Mouse (Mus musculus) heart, embryonic 16.5 days (tissue): ENCODE data around the gene Slc25a4. TPM values are rescaled to one million over a fixed set of nuclear protein-coding genes. Genes with fewer than 3 reads are reported as not detected.
"Not testable (repeated sequence)": the region's sequence is repeated elsewhere in the genome, so short reads cannot be mapped to it uniquely, and the experiment has no call there.

Experiments used
- ATAC-seq: fragments of 200-750 bp; cut with Nextera tagmentation; replicated peaks from 2 replicates; pipeline ENCODE4 v1.8.0; 2017; ENCODE audit warnings: moderate number of reproducible peaks; ENCODE audit not compliant: insufficient read depth, low FRiP score; ENCODE audit errors: extremely low read depth
- H3K27ac ChIP-seq: fragments of 300-500 bp; sonication (generic); 2 replicates; pipeline ENCODE4 v1.5.1; 2014; ENCODE audit warnings: mild to moderate bottlenecking, low read length, control low read depth, moderate library complexity
- H3K27me3 ChIP-seq: fragments of 300-500 bp; sonication (generic); 2 replicates; pipeline ENCODE4 v1.6.1; 2014; ENCODE audit warnings: low read length, mixed read lengths; ENCODE audit not compliant: control insufficient read depth, insufficient read depth
- H3K36me3 ChIP-seq: fragments of 300-500 bp; sonication (generic); 2 replicates; pipeline ENCODE4 v1.6.1; 2014; ENCODE audit not compliant: control insufficient read depth, insufficient read depth
- H3K4me1 ChIP-seq: fragments of 300-500 bp; sonication (generic); 2 replicates; pipeline ENCODE4 v1.6.1; 2014; ENCODE audit warnings: low read length, mixed read lengths; ENCODE audit not compliant: control insufficient read depth, insufficient read depth
- H3K4me2 ChIP-seq: fragments of 300-500 bp; sonication (generic); 2 replicates; pipeline ENCODE4 v1.6.1; 2014; ENCODE audit warnings: low read depth, mild to moderate bottlenecking, control low read depth, low read length
- H3K4me3 ChIP-seq: fragments of 300-500 bp; sonication (generic); 2 replicates; pipeline ENCODE4 v1.5.1; 2014; ENCODE audit warnings: mild to moderate bottlenecking, control low read depth, low read length
- H3K9ac ChIP-seq: fragments of 300-500 bp; sonication (generic); 2 replicates; pipeline ENCODE4 v1.6.1; 2014; ENCODE audit warnings: low read length, control low read depth
- H3K9me3 ChIP-seq: fragments of 300-500 bp; sonication (generic); replicated peaks from 2 replicates; pipeline ENCODE4 v1.6.1; 2016; ENCODE audit warnings: low read length; ENCODE audit not compliant: control insufficient read depth
- WGBS: fragments of 180-500 bp; shearing (Covaris S2); extraction: QIAGEN DNeasy Blood & Tissue Kit; methylation state at CpG from one replicate; pipeline ENCODE4 v1.1.7; 2014; 5-methylcytosine and 5-hydroxymethylcytosine counted together
- polyA plus RNA-seq: library from polyadenylated mRNA; unstranded; fragments of >200 nt; fragmentation: Nextera tagmentation; extraction: Ambion mirVana; gene quantifications from 2 replicates; pipeline ENCODE4 v1.2.1, GENCODE M21; 2015

Slc25a4 gene
- polyA plus RNA-seq, 1 experiment from 2014 or later, result 2,893 TPM

DNA sequence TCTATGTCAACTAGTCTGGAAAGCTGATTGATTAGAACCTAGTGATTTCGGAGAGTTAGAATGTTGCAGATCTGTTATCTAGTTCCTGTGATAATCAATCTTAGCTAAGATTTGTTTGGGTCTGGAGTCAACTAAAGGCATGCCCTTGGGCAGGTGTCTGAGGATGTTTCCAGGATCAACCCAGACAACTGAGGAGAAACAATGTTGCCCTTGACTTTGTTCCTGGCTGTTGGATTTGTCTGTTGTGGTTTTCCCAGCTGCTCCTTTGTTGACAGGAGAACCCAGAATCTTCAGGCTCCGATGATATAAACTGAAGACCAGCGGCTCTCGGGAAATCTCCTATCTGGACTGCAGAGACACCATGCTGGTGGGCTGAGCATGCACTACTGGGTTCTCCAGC, 23.7 kb upstream of the Slc25a4 start:
- Histone ChIP-seq H3K9ac (no peak overlapping the region), H3K36me3 (no peaks in the 10 kb centered on the region), H3K4me3 (no peak overlapping the region), H3K27me3 (no peaks in the 10 kb centered on the region), H3K9me3 (no peaks in the 10 kb centered on the region), H3K4me1 (peaks cover 7% of the 10 kb centered on the region), H3K27ac (no peak overlapping the region), H3K4me2 (no peak overlapping the region)
- ATAC-seq, result no peak
- 81% methylated on average over 4 of the region's 4 CpGs for WGBS

DNA sequence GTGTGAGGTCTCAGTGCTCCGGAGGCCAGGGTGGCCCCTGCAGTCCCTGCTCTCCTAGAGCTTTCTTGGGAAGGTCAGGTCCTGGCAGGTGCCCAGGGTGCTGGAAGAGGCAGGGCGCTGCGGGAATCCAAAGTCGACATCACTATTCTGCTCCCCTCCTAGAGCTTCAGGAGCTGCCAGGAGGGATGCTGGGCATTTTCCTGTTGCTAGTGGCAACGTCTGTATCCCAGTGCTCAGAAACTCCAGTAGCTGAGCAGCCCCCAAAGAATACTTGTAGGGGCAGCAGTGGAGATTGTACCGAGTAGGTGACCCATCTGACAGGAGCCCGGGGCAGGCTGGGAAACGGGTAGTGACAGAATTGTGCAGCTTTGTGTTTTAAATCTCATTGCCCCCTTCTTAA, 21.7 kb upstream of the Slc25a4 start:
- H3K4me2 ChIP-seq, result no peak overlapping the region
- H3K9me3 ChIP-seq, result no peaks in the 10 kb centered on the region
- no peak overlapping the region for H3K9ac ChIP-seq
- H3K36me3 ChIP-seq, result no peaks in the 10 kb centered on the region
- H3K27me3 ChIP-seq, result no peaks in the 10 kb centered on the region
- WGBS, result 61% methylated on average over 8 of the region's 8 CpGs
- no peak overlapping the region for H3K27ac ChIP-seq
- ATAC-seq, result no peak
- no peak overlapping the region for H3K4me3 ChIP-seq
- peaks cover 7% of the 10 kb centered on the region for H3K4me1 ChIP-seq

DNA sequence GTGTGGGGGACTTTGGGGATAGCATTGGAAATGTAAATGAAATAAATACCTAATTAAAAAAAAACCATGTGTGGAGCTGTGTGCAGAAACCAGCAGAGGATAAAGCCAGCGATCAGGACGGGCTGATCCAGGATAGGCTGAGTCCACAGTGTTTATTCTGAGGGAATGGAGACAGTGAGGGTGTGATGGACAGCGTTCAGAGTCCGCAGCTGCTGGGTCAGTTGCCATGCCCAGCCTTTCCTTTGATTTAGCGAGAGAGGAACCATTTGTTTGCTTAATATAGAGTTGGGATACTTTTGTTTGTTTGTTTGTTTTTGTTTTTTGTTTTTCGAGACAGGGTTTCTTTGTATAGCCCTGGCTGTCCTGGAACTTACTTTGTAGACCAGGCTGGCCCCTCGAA, 20.9 kb upstream of the Slc25a4 start:
- H3K9me3 ChIP-seq, ATAC-seq, H3K4me2 ChIP-seq, H3K9ac ChIP-seq, H3K36me3 ChIP-seq, H3K4me3 ChIP-seq, H3K27me3 ChIP-seq, H3K4me1 ChIP-seq, H3K27ac ChIP-seq: not testable (repeated sequence)
- WGBS, result 77% methylated on average over 7 of the region's 7 CpGs

DNA sequence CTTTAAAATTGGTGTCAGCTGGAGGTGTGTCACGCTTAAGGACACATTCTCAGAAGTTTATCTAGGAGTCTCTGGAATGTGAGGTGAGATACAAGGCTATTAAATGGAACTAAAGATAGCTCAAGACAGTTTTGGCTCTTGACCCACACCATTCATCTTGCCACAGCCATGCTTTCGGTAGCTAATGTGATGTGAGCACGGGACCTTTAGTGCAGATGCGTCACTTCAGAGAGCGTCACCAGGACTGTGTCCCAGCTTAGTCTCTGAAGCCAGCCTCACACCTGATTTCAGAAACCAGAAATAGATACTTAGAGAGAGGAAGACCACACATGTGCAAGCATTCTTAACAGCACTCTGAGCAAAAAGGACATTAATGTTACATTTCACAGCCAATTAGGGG, 15.5 kb upstream of the Slc25a4 start:
- H3K9ac ChIP-seq, result 0 out of 2 replicates have a peak overlapping the region, but pooled peaks have one; percentile 15
- H3K36me3 ChIP-seq, result no peaks in the 10 kb centered on the region
- no peaks in the 10 kb centered on the region for H3K27me3 ChIP-seq
- peak; percentile 63; the same call in 1 of the 2 replicates for ATAC-seq
- 35% methylated on average over 5 of the region's 5 CpGs for WGBS
- no peak overlapping the region for H3K4me2 ChIP-seq
- peaks cover 3% of the 10 kb centered on the region; the same call in 1 of the 2 replicates for H3K4me1 ChIP-seq
- peak overlapping the region; percentile 42 for H3K27ac ChIP-seq
- H3K9me3 ChIP-seq, result no peaks in the 10 kb centered on the region
- no peak overlapping the region for H3K4me3 ChIP-seq

DNA sequence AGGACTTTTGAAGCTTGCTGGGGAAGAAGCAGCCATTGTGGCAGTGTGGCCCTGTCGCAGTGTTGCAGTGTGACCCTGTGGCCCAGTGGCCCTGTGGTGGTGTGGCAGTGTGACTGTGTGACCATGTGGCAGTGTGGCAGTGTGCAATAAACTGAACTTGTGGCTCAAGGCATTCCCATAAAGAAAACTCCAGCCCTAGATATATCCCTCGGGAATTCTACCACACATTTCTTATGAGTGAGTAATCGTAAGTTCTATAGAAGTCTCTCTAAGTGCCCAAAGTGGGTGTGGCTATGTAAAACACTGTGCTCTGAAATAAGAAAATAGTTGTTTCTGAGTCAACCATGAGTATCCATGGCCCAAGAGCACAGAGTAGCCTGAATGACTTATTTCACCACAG, 14.4 kb upstream of the Slc25a4 start:
- Histone ChIP-seq H3K9me3 (no peaks in the 10 kb centered on the region), H3K4me2 (no peak overlapping the region), H3K27ac (peak overlapping the region; percentile 20; the same call in 1 of the 2 replicates), H3K4me1 (peaks cover 3% of the 10 kb centered on the region; the same call in 1 of the 2 replicates), H3K9ac (no peak overlapping the region), H3K36me3 (no peaks in the 10 kb centered on the region), H3K4me3 (no peak overlapping the region), H3K27me3 (no peaks in the 10 kb centered on the region)
- 48% methylated on average over 3 of the region's 3 CpGs for WGBS
- 0 out of 2 replicates have a peak, but pooled peaks have one; percentile 19 for ATAC-seq

DNA sequence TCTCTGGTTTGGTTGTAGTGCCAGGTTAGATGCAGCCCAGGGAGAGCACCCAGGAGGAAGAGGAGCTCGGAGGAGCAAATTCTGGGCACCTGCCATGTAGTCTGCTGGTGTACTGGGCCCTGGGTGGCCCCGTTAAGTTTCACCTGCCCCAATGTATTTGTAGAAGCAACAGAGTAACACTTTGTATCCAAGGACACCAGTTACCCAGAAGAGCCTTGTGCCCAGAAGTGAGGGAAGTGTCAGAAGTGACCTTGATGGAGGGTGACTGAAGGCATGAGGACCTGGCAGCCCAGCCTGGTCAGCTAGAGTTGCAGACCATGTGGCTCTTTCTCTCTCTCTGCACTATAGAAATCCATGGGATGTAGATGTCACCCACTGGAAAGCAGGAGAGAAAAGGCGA, 9.5 kb upstream of the Slc25a4 start:
- Histone ChIP-seq H3K27me3 (no peaks in the 10 kb centered on the region), H3K4me3 (no peak overlapping the region), H3K4me2 (no peak overlapping the region), H3K36me3 (no peaks in the 10 kb centered on the region), H3K27ac (peak overlapping the region; percentile 43; the same call in 1 of the 2 replicates), H3K9ac (0 out of 2 replicates have a peak overlapping the region, but pooled peaks have one; percentile 14), H3K4me1 (peaks cover 11% of the 10 kb centered on the region), H3K9me3 (no peaks in the 10 kb centered on the region)
- 58% methylated on average over 3 of the region's 3 CpGs for WGBS
- ATAC-seq, result no peak

DNA sequence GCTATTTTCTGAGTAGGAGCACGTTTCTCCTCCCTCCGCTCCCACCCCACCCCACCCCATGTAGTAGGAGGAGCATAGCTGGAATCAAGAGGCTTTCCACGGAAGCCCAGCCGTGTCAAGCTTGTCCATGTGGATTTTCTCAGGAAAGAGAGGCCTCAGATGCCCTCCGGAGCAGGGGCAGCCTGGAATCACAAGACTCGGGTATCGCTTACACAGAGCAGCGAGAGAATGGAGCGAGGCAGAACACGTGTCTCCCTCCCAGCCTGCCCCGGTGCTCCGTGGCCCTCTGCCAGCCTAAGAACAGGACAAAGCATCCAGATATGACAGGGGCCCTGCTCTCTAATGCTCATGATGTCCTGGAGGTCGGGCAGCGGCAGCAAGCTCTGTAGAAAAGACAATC, 5.8 kb upstream of the Slc25a4 start:
- peak overlapping the region; percentile 95 for H3K27ac ChIP-seq
- H3K4me2 ChIP-seq, result peak overlapping the region; percentile 71
- peak; percentile 96 for ATAC-seq
- H3K4me3 ChIP-seq, result peak overlapping the region; percentile 45
- peak overlapping the region; percentile 64 for H3K9ac ChIP-seq
- WGBS, result under 1% methylated on average over 14 of the region's 14 CpGs
- H3K36me3 ChIP-seq, result no peaks in the 10 kb centered on the region
- peaks cover 23% of the 10 kb centered on the region for H3K4me1 ChIP-seq
- H3K27me3 ChIP-seq, result no peaks in the 10 kb centered on the region
- H3K9me3 ChIP-seq, result no peaks in the 10 kb centered on the region

DNA sequence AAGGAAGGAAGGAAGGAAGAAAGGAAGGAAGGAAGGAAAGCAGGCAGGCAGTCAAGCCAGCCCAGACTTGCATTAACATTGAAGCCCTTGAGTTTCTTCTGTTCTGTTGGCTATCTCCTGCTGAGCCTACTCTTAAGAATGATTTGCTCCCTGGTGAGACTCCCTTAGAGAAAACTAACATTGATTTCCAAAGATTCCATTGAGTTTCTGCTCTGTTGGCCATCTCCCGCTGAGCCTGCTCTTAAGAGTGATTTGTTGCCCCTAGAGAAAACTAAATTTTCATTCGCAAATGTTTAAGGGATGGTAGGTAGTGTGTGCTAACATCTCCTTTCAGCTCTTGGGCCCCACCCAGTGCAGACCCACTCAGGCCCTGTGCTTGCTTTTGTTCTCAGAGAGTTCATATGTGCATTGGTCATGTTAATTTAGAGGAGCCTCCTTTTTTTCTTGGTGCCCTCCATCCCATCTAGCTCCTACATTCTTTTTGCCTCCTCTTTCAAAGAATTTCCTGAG, 2.9 kb upstream of the Slc25a4 start:
- no peak overlapping the region for H3K4me3 ChIP-seq
- ATAC-seq, result no peak
- no peaks in the 10 kb centered on the region for H3K9me3 ChIP-seq
- no peak overlapping the region for H3K4me2 ChIP-seq
- H3K9ac ChIP-seq, result no peak overlapping the region
- H3K4me1 ChIP-seq, result peaks cover 35% of the 10 kb centered on the region
- WGBS, result 76% methylated on average over 2 of the region's 2 CpGs
- H3K36me3 ChIP-seq, result peaks cover 4% of the 10 kb centered on the region
- no peak overlapping the region for H3K27ac ChIP-seq
- no peaks in the 10 kb centered on the region for H3K27me3 ChIP-seq

DNA sequence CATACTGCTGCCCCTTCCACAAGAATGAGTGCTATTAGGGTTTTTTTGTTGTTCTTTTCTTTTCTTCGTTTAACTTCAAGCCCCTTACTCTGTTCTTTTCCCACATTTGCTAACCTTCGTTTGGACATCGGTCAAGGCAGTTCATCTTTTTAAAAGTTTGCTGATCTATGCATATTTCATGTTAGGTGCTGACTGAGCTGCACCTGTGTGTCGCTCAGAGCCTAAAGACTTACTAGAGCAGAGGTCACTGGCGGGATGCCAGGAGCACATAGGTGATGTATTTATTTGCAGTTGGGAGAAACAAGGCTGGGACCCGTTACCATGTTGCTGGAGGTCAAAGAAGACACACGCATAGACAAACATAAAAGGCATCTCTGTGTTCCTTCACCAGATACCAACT, 1.1 kb upstream of the Slc25a4 start:
- H3K4me2 ChIP-seq, result peak overlapping the region; percentile 83
- peak overlapping the region; percentile 97 for H3K27ac ChIP-seq
- no peaks in the 10 kb centered on the region for H3K27me3 ChIP-seq
- H3K4me3 ChIP-seq, result no peak overlapping the region
- H3K9ac ChIP-seq, result peak overlapping the region; percentile 93
- peaks cover 46% of the 10 kb centered on the region for H3K4me1 ChIP-seq
- no peaks in the 10 kb centered on the region for H3K9me3 ChIP-seq
- H3K36me3 ChIP-seq, result peaks cover 21% of the 10 kb centered on the region
- no peak for ATAC-seq
- WGBS, result 46% methylated on average over 7 of the region's 7 CpGs
